Mouse (Mus musculus) midbrain, postnatal 0 days (tissue): ENCODE results near the gene Ifnk. TPM values are rescaled to one million over a fixed set of nuclear protein-coding genes. Genes with fewer than 3 reads are reported as not detected.

ENCODE experiments used
- ATAC-seq: fragments of 200-750 bp; cut with Nextera tagmentation; 2 replicates; pipeline ENCODE4 v1.8.0; 2017; ENCODE audit warnings: moderate number of reproducible peaks, mild to moderate bottlenecking, moderate TSS enrichment, moderate library complexity; ENCODE audit not compliant: low FRiP score
- DNase-seq: peaks from one replicate; pipeline ENCODE4 v3.0.0-alpha.2; 2015; ENCODE audit warnings: low spot score
- H3K27ac ChIP-seq: fragments of 300-500 bp; sonication (generic); 2 replicates; pipeline ENCODE4 v1.5.1; 2014; ENCODE audit warnings: low read depth, mild to moderate bottlenecking, low read length, mixed read lengths
- H3K27me3 ChIP-seq: fragments of 300-500 bp; sonication (generic); 2 replicates; pipeline ENCODE4 v1.6.1; 2014; ENCODE audit warnings: low read length, control low read depth, mixed read lengths; ENCODE audit not compliant: insufficient read depth
- H3K36me3 ChIP-seq: fragments of 300-500 bp; sonication (generic); 2 replicates; pipeline ENCODE4 v1.6.1; 2014; ENCODE audit warnings: low read length, control low read depth, mixed read lengths; ENCODE audit not compliant: insufficient read depth
- H3K4me1 ChIP-seq: fragments of 300-500 bp; sonication (generic); 2 replicates; pipeline ENCODE4 v1.6.1; 2014; ENCODE audit warnings: mild to moderate bottlenecking, control low read depth, antibody characterized with exemption, low read length, mixed read lengths; ENCODE audit not compliant: insufficient read depth
- H3K4me2 ChIP-seq: fragments of 300-500 bp; sonication (generic); 2 replicates; pipeline ENCODE4 v1.6.1; 2014; ENCODE audit warnings: low read depth, mild to moderate bottlenecking, low read length, mixed read lengths; ENCODE audit not compliant: poor library complexity, severe bottlenecking
- H3K4me3 ChIP-seq: fragments of 300-500 bp; sonication (generic); 2 replicates; pipeline ENCODE4 v1.5.1; 2014; ENCODE audit warnings: low read depth, mild to moderate bottlenecking, low read length, moderate library complexity
- H3K9ac ChIP-seq: fragments of 300-500 bp; sonication (generic); replicated peaks from 2 replicates; pipeline ENCODE4 v1.6.1; 2014; ENCODE audit warnings: mild to moderate bottlenecking, low read length, moderate library complexity, mixed read lengths; ENCODE audit not compliant: poor library complexity, severe bottlenecking
- H3K9me3 ChIP-seq: fragments of 300-500 bp; sonication (generic); 2 replicates; pipeline ENCODE4 v1.6.1; 2016; ENCODE audit warnings: low read length, control low read depth
- CTCF ChIP-seq: IDR thresholded peaks from 2 replicates; pipeline ENCODE4 v1.5.1; 2016; ENCODE audit warnings: antibody characterized with exemption, mild to moderate bottlenecking
- WGBS: fragments of 180-500 bp; shearing (Covaris S2); extraction: QIAGEN DNeasy Blood & Tissue Kit; methylation state at CpG from one replicate; pipeline ENCODE4 v1.1.7; 2014; 5-methylcytosine and 5-hydroxymethylcytosine counted together
- polyA plus RNA-seq: library from polyadenylated mRNA; unstranded; fragments of >200 nt; fragmentation: Nextera tagmentation; extraction: Ambion mirVana; gene quantifications from 2 replicates; pipeline ENCODE4 v1.2.1, GENCODE M21; 2015
- total RNA-seq: library from RNA; depleted of rRNA; stranded (reverse); fragments of >200 nt; gene quantifications from 2 replicates; pipeline ENCODE4 v1.2.3, GENCODE M21; 2014

Gene Ifnk
- total and polyA plus RNA-seq, 2 experiments from 2014 or later, result not detected

DNA sequence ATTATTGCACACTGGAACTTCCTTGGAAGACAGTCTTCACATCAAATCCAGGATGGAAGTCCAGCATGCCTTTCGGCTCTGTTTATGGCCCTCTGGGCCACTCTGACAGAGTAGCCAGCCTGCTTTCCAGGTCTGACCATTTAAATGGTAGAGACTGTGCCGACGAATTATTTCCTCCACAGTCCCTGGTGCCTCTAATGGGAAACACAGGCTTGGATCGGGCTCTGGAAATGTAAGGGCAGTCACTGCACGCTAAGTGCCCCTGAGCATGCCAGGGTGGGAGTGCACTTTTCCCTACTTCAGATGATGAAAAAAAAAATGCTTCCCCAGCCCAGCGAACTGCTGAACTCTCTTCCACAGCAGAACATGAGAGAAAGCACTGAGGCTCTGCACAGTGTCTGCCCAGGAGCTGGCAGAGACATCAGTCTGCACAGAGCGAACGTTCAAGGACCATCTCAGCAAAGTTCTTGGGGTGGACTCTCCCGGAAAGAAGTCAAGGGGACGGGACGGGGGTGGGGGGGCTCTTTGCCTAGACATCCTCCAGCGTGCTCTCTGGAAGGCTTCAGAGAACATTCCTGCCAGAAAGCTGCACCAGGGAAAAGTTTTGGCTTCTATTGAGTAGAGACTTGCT is 8.3 kb upstream of the Ifnk start:
- ATAC-seq, result no peak
- no peak for DNase-seq
- Histone ChIP-seq H3K4me3 (no peak overlapping the region), H3K4me2 (no peak overlapping the region), H3K27ac (no peak overlapping the region), H3K9ac (no peak overlapping the region), H3K36me3 (no peaks in the 10 kb centered on the region), H3K4me1 (no peaks in the 10 kb centered on the region), H3K27me3 (no peaks in the 10 kb centered on the region), H3K9me3 (no peaks in the 10 kb centered on the region)
- 80% methylated on average over 12 of the region's 12 CpGs for WGBS
- no peak for TF ChIP-seq CTCF

DNA sequence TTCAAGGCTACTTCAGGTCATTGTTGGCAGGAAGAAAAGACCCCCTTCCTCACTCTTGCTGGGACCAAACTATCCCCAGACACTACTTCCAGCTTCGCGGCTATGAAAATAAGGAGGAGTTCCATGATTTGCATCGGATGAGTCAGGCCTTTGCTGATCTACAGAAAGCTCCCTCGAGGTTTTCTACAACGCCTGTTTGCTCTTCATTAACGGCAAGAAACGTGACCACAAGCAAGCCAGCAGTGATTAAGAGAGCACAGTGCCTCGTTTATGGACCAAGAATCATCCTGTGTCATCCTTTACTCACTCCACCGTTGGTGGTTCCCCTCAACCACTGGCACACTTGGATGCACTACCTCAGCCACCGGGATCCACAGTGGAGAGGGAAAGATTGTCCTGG is 6.1 kb upstream of the Ifnk start:
- H3K9me3 ChIP-seq, result no peaks in the 10 kb centered on the region
- DNase-seq, result no peak
- no peak for ATAC-seq
- H3K4me2 ChIP-seq, result no peak overlapping the region
- no peak overlapping the region for H3K4me3 ChIP-seq
- H3K27ac ChIP-seq, result no peak overlapping the region
- 88% methylated on average over 10 of the region's 10 CpGs for WGBS
- H3K27me3 ChIP-seq, result no peaks in the 10 kb centered on the region
- H3K9ac ChIP-seq, result no peak overlapping the region
- no peaks in the 10 kb centered on the region for H3K36me3 ChIP-seq
- TF ChIP-seq CTCF, result no peak
- H3K4me1 ChIP-seq, result no peaks in the 10 kb centered on the region

DNA sequence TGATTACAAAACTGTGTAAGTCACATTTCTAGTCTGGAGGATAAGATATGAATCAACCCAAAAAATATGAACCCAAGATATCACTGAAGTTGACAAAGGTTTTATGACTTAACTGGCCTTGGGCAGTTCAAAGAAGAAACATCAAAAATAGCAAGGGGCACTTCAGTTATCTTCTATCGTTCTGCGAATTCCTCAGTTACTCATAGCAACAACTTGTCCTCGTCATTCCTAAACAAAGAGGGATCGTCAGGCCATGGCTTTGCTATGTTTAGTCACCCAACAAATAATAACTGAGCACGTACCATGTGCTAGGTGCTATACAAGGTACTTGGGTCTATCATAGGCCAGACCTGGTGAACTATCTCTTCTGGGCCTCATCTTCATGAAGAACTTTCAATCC is 5.3 kb upstream of the Ifnk start:
- H3K27ac ChIP-seq, result no peak overlapping the region
- H3K9ac ChIP-seq, result no peak overlapping the region
- H3K4me3 ChIP-seq, result no peak overlapping the region
- WGBS, result 95% methylated on average over 5 of the region's 5 CpGs
- H3K9me3 ChIP-seq, result no peaks in the 10 kb centered on the region
- DNase-seq, result no peak
- no peak for ATAC-seq
- H3K27me3 ChIP-seq, result no peaks in the 10 kb centered on the region
- no peaks in the 10 kb centered on the region for H3K36me3 ChIP-seq
- TF ChIP-seq CTCF, result no peak
- H3K4me2 ChIP-seq, result no peak overlapping the region
- H3K4me1 ChIP-seq, result no peaks in the 10 kb centered on the region

DNA sequence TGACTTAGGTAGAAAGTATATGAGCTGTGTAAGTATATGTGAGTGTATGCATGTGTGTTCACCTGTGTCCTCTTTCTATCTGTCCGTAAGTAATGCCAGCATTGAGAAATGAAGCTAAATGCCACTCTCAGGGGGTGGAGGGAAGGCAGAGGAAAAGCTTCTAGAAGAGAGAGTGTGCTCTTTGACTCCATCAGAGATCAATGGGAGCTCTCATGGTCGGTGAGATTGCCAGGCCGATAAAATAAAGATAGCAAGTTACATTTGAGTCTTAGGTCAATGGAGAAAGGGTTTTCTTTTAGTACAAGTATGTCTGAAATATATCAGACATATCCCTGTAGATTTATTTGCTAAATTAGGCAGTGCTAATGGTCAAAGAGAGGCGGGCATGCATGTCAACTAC is 3.5 kb upstream of the Ifnk start:
- no peaks in the 10 kb centered on the region for H3K9me3 ChIP-seq
- 91% methylated on average over 4 of the region's 4 CpGs for WGBS
- H3K27ac ChIP-seq, result no peak overlapping the region
- no peak overlapping the region for H3K9ac ChIP-seq
- no peak overlapping the region for H3K4me3 ChIP-seq
- TF ChIP-seq CTCF, result no peak
- no peak for ATAC-seq
- no peaks in the 10 kb centered on the region for H3K27me3 ChIP-seq
- no peaks in the 10 kb centered on the region for H3K4me1 ChIP-seq
- H3K4me2 ChIP-seq, result no peak overlapping the region
- no peak for DNase-seq
- no peaks in the 10 kb centered on the region for H3K36me3 ChIP-seq

DNA sequence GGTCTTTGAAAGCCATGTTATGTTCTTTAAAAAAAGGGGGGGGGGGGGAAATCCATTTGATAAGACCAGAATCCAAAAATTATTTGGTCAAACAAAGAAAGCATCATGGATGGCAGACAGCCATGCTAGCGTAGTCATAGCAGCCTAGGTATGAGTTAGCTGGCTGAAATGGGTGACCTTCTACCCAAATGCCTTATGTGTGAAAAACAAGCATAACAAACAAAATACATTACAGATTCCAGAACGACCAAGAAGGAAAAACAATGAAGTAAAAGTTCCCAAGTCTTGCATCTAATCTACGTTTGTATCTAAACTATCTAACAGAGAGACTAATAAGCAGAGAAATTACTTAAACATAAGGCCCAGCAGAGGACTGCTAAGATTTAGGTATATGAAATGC is 1.1 kb upstream of the Ifnk start:
- DNase-seq (no peak), ATAC-seq (no peak)
- TF ChIP-seq CTCF, result no peak
- no peak overlapping the region for H3K4me2 ChIP-seq
- H3K9me3 ChIP-seq, result no peaks in the 10 kb centered on the region
- no peak overlapping the region for H3K9ac ChIP-seq
- no peaks in the 10 kb centered on the region for H3K4me1 ChIP-seq
- no peaks in the 10 kb centered on the region for H3K36me3 ChIP-seq
- 89% methylated on average over 3 of the region's 3 CpGs for WGBS
- no peaks in the 10 kb centered on the region for H3K27me3 ChIP-seq
- no peak overlapping the region for H3K4me3 ChIP-seq
- H3K27ac ChIP-seq, result no peak overlapping the region

DNA sequence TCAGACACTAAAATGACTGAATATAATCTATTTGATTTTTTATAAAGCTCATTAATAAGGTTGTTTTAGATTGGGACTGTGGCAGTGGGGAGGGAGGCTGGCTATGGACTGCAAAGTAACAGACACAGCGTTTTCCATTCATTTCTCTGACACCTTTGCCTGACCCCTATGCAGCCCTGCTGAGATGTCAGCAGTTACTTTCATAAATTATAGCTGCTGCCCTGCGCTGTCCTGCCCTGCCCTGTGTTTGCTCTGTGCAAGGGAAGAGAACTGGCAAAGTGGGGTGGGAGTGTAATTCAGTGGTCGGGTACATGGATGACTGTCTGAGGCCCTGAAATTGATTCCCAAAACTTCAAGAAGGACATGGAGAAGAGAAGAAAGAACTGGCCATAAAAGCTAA is 2.2 kb downstream of the Ifnk start:
- H3K4me1 ChIP-seq, result peaks cover 8% of the 10 kb centered on the region; the same call in 1 of the 2 replicates
- DNase-seq, result no peak
- H3K4me3 ChIP-seq, result no peak overlapping the region
- TF ChIP-seq CTCF, result no peak
- no peaks in the 10 kb centered on the region for H3K9me3 ChIP-seq
- no peak overlapping the region for H3K4me2 ChIP-seq
- 48% methylated on average over 3 of the region's 3 CpGs for WGBS
- no peak overlapping the region for H3K27ac ChIP-seq
- no peak overlapping the region for H3K9ac ChIP-seq
- no peaks in the 10 kb centered on the region for H3K36me3 ChIP-seq
- H3K27me3 ChIP-seq, result peaks cover 8% of the 10 kb centered on the region; the same call in 1 of the 2 replicates
- ATAC-seq, result no peak
